In genomic region chr14:49860387-49860786, GRCm38 (mm10) we compare ENCODE assay signal across 11 mouse cellular contexts. TPM values are rescaled to one million over a fixed set of nuclear protein-coding genes. Genes with fewer than 3 reads are reported as not detected.
DNase-seq lines count a peak whose midpoint lies in the region; ATAC-seq and TF ChIP-seq lines count a peak whose summit lies in the region.
"Had no signal": no experiment of that assay in that cellular context is flagged by ENCODE, and none has a peak within 500 bp of the region (broad histone marks: within the 10 kb centered on the region; RNA-seq: fewer than 3 reads in every experiment).

No protein-coding gene starts in this region.

- no peak for TF ChIP-seq POLR2A in limb, embryonic 14.5 days (IDR thresholded peaks at IDR 0.05; ENCODE audit: borderline replicate concordance, extremely low read depth, insufficient read depth, insufficient read length)

- no peaks in the 10 kb centered on the region for H3K9me3 ChIP-seq in limb, embryonic 14.5 days (ENCODE audit: control insufficient read depth, low read length)
- no peaks in the 10 kb centered on the region for H3K9me3 ChIP-seq in limb, embryonic 10.5 days (replicated peaks)
- H3K9me3 ChIP-seq: midbrain, embryonic 12.5 days; stomach, embryonic 15.5 days had no signal

- H3K36me3 ChIP-seq in limb, embryonic 14.5 days (ENCODE audit: control insufficient read depth, insufficient read depth, low read length), result no peaks in the 10 kb centered on the region
- H3K36me3 ChIP-seq in limb, embryonic 10.5 days, result no peaks in the 10 kb centered on the region
- H3K36me3 ChIP-seq: midbrain, embryonic 12.5 days; stomach, embryonic 15.5 days had no signal

- H3K27me3 ChIP-seq in limb, embryonic 14.5 days (ENCODE audit: control insufficient read depth, insufficient read depth, low read length), result no peaks in the 10 kb centered on the region
- H3K27me3 ChIP-seq in limb, embryonic 10.5 days (ENCODE audit: low read depth, poor library complexity, severe bottlenecking), result no peaks in the 10 kb centered on the region
- H3K27me3 ChIP-seq: midbrain, embryonic 12.5 days; stomach, embryonic 15.5 days had no signal

- no peak overlapping the region for H3K4me2 ChIP-seq in limb, embryonic 14.5 days (replicated peaks; ENCODE audit: low read depth, low read length, severe bottlenecking)
- H3K4me2 ChIP-seq: midbrain, embryonic 12.5 days; stomach, embryonic 15.5 days had no signal

- DNase-seq in cerebellum, adult 9-10 months, result peak; percentile 64
- DNase-seq in cerebellum, postnatal 4 days (ENCODE audit: low spot score in 2 of 2), result no peak
- DNase-seq in limb, embryonic 14.5 days (ENCODE audit: low spot score), result peak; percentile 5
- DNase-seq in limb, embryonic 10.5 days (ENCODE audit: low spot score), result no peak
- peak; percentile 60 for DNase-seq in brain, adult 2 months (ENCODE audit: low read depth, low spot score)
- no peak for DNase-seq in ovary, adult 18-20 months (ENCODE audit: low spot score)

- no peak overlapping the region for H3K27ac ChIP-seq in limb, embryonic 14.5 days (replicated peaks; ENCODE audit: low read depth, low read length)
- no peak overlapping the region for H3K27ac ChIP-seq in limb, embryonic 10.5 days
- H3K27ac ChIP-seq: midbrain, embryonic 12.5 days; stomach, embryonic 15.5 days had no signal

- ATAC-seq in limb, embryonic 14.5 days (ENCODE audit: low FRiP score, low read depth), result no peak
- ATAC-seq in megakaryocyte, adult 5-6 weeks (ENCODE audit: poor library complexity, severe bottlenecking), result peak; percentile 47
- no peak for ATAC-seq in erythroid progenitor cell, adult 5-6 weeks (replicated peaks; ENCODE audit: low FRiP score, poor library complexity, severe bottlenecking)

- no peaks in the 10 kb centered on the region for H3K4me1 ChIP-seq in limb, embryonic 14.5 days (ENCODE audit: control insufficient read depth, insufficient read depth, low read length)
- H3K4me1 ChIP-seq in limb, embryonic 10.5 days, result no peaks in the 10 kb centered on the region
- H3K4me1 ChIP-seq: midbrain, embryonic 12.5 days; stomach, embryonic 15.5 days had no signal

- H3K9ac ChIP-seq in limb, embryonic 14.5 days (ENCODE audit: low read depth, low read length, severe bottlenecking), result no peak overlapping the region
- H3K9ac ChIP-seq: midbrain, embryonic 12.5 days; stomach, embryonic 15.5 days had no signal

- H3K4me3 ChIP-seq in limb, embryonic 14.5 days (replicated peaks; ENCODE audit: low read length), result no peak overlapping the region
- H3K4me3 ChIP-seq in limb, embryonic 10.5 days, result no peak overlapping the region
- H3K4me3 ChIP-seq: midbrain, embryonic 12.5 days; stomach, embryonic 15.5 days had no signal

RNA-seq across cellular contexts. Expression of gene Olfr722, which starts 41.4 kb away (rescaled TPM):
- not detected in 2 replicates for polyA plus RNA-seq in limb, embryonic 14.5 days (2012; rRNA removed)
- polyA plus RNA-seq in limb, embryonic 14.5 days (2014; fragmentation: Nextera tagmentation; extraction: Ambion mirVana), result not detected in 2 replicates
- not detected in 2 replicates for polyA plus RNA-seq in limb, embryonic 10.5 days (2016; fragmentation: Nextera tagmentation; extraction: Ambion mirVana)
- total RNA-seq in megakaryocyte, adult 5-6 weeks (2015), result not detected in 2 replicates
- total RNA-seq in megakaryocyte, adult 5-6 weeks (2017), result not detected in 2 replicates
- total RNA-seq in erythroid progenitor cell, adult 5-6 weeks (2015; ENCODE audit: low replicate concordance), result not detected in 2 replicates
- total RNA-seq in erythroid progenitor cell, adult 5-6 weeks (2017; ENCODE audit: low replicate concordance), result not detected in 2 replicates
- polyA plus RNA-seq: kidney, embryonic 14.5 days; midbrain, embryonic 12.5 days; stomach, embryonic 15.5 days had no signal

Comparison
In these comparisons a context has a peak if more than half of its experiments do, and no peak if none do; other contexts are left out.
1. DNase-seq: peak in cerebellum, adult 9-10 months (single experiment), limb, embryonic 14.5 days (single experiment) and brain, adult 2 months (single experiment); none in cerebellum, postnatal 4 days (0 of 2), limb, embryonic 10.5 days (single experiment) and ovary, adult 18-20 months (single experiment).